Mouse (Mus musculus) testis, adult 2 months (tissue): ENCODE data around the gene Gbp8.

Experiments used
- CTCF ChIP-seq: fragments of 200-500 bp; IDR thresholded peaks from 2 replicates; pipeline ENCODE4 v1.5.1; 2012; ENCODE audit warnings: low read depth, mild to moderate bottlenecking, inconsistent platforms, low read length, moderate library complexity; ENCODE audit not compliant: control insufficient read depth, insufficient read depth, insufficient replicate concordance
- POLR2A ChIP-seq: fragments of 200-500 bp; IDR thresholded peaks from 2 replicates; pipeline ENCODE4 v1.6.1; 2012; ENCODE audit warnings: low read depth, mild to moderate bottlenecking, inconsistent platforms, low read length, moderate library complexity; ENCODE audit not compliant: control insufficient read depth

GRCm38 (mm10) chr5:105115740-105116139 is 23.6 kb downstream of the Gbp8 start:
- no peak for TF ChIP-seq CTCF
- TF ChIP-seq POLR2A, result no peak
